Mouse (Mus musculus): Measurements from ENCODE around the gene Mrrf.

DNA sequence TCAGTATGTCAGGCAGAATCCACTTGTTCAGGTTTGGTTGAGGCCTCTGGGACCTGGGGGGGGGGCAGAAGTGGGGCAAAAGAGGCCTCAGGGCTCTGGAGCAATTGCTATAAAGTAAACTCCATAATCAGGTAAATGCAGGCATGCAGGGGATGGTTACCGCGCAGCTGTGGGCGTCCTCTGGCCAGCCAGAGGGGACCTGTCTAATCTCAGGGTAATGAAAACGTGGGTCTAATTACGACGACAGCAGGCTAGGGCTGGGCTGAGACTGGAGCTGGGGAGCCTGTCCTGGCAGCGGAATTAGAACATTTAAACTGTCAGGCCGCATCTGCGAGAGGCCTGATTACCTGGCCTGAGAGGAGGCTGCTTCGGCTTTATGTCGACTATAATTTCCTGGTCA is 70.9 kb downstream of the Mrrf start:
- TF ChIP-seq CTCF (conservative IDR thresholded peaks at IDR 0.05; ENCODE audit: low read length) (no peak), POU5F1 (IDR thresholded peaks at IDR 0.05; ENCODE audit: borderline replicate concordance, low read length) (no peak)
